Mouse (Mus musculus): Measurements from ENCODE around the gene Slf1.
"Not testable (repeated sequence)": the region's sequence is repeated elsewhere in the genome, so short reads cannot be mapped to it uniquely, and the experiment has no call there.

The Slf1 gene

GRCm38 (mm10) chr13:77134931-77135620 lies at the start of gene Slf1, which contains the start of gene 2210408I21Rik:
TSS of gene Slf1 (minus strand) at chr13:77135473.
TSS of gene 2210408I21Rik (plus strand) at chr13:77135540.
- peak; percentile 84 for DNase-seq (ENCODE audit: low read depth, low spot score)

DNA sequence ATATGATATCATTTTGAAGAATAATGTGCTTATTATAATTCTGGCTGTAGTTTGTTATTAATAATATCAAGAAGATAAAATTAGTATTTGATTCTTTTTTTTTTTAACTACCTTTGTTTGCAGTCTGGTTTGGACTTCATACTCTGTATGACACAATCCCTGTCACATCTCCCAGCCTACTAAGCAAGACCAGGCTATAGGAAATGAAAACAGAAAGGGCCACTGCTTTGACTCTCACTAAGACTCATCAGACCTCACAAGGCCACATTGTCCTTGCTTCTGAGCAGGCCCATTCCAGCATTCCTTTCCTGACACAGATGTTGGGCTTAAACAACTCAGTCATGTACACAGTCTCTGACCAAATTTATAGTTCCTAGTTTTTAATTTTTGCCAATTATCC lies 42.7 kb upstream of the Slf1 start:
- DNase-seq (ENCODE audit: low read depth, low spot score), result no peak

- no peak for DNase-seq (ENCODE audit: low read depth, low spot score)
Measured at GRCm38 (mm10) chr13:77140890-77141289, 5.6 kb upstream of the Slf1 start.

- DNase-seq (ENCODE audit: low read depth, low spot score), result no peak
Measured at GRCm38 (mm10) chr13:77135621-77135981, 328 bp upstream of the Slf1 start.

- no peak for DNase-seq (ENCODE audit: low read depth, low spot score)
Measured at GRCm38 (mm10) chr13:77131132-77131531, 4.1 kb downstream of the Slf1 start.

GRCm38 (mm10) chr13:77128240-77128639 lies 7.0 kb downstream of the Slf1 start:
- DNase-seq (ENCODE audit: low read depth, low spot score), result no peak

- no peak for DNase-seq (ENCODE audit: low read depth, low spot score)
Measured at GRCm38 (mm10) chr13:77125159-77125558, 10.1 kb downstream of the Slf1 start.

GRCm38 (mm10) chr13:77118695-77119094 lies 16.6 kb downstream of the Slf1 start:
- DNase-seq (ENCODE audit: low read depth, low spot score), result no peak

GRCm38 (mm10) chr13:77107734-77108133 lies 27.5 kb downstream of the Slf1 start:
- DNase-seq (ENCODE audit: low read depth, low spot score), result no peak

- not testable (repeated sequence) for DNase-seq (ENCODE audit: low read depth, low spot score)
Measured at GRCm38 (mm10) chr13:77092876-77093275, 42.4 kb downstream of the Slf1 start.

GRCm38 (mm10) chr13:77072030-77072429 lies 63.2 kb downstream of the Slf1 start:
- no peak for DNase-seq (ENCODE audit: low read depth, low spot score)

- no peak for DNase-seq (ENCODE audit: low read depth, low spot score)
Measured at GRCm38 (mm10) chr13:77068847-77069246, 66.4 kb downstream of the Slf1 start.

- DNase-seq (ENCODE audit: low read depth, low spot score), result no peak
Measured at GRCm38 (mm10) chr13:77063221-77063620, 72.1 kb downstream of the Slf1 start.

GRCm38 (mm10) chr13:77049736-77050135 lies 85.5 kb downstream of the Slf1 start:
- no peak for DNase-seq (ENCODE audit: low read depth, low spot score)

- no peak for DNase-seq (ENCODE audit: low read depth, low spot score)
Measured at GRCm38 (mm10) chr13:77048461-77048860, 86.8 kb downstream of the Slf1 start.

DNA sequence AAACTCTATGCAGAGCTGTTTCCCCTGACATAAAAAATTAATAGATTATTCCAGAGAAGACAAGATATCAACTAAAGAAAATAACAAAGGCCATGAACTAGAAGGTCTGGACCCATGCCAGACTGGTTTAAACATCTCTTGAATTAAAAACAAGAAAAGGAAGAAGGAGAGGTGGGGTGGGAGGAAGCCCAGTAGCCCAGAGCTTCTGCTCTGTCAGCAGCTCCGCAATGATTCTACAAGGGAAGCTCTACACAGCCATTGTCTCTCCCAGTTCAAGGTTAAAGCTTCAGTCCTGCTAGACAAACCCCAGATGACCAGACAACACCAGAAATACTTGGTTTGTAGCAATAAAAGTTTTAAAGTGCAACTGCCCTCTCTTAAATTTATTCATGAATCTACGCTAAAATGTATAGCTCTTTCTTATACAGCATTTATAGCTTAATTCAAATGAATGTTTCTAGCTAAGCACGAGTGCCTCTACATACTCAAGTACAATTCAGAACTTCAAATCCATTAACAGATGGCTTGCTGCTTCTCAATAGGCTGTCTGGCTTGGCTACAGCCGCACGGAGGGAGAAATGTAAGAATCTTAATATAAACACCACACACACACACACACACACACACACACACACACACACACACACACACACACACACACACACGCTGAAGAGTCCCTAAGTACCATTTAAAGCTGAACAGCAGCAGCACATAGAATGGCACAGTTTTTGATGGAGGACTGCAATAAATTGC lies 87.9 kb downstream of the Slf1 start:
- DNase-seq (ENCODE audit: low read depth, low spot score), result no peak

- DNase-seq (ENCODE audit: low read depth, low spot score), result no peak
Measured at GRCm38 (mm10) chr13:77046416-77046815, 88.9 kb downstream of the Slf1 start.

DNA sequence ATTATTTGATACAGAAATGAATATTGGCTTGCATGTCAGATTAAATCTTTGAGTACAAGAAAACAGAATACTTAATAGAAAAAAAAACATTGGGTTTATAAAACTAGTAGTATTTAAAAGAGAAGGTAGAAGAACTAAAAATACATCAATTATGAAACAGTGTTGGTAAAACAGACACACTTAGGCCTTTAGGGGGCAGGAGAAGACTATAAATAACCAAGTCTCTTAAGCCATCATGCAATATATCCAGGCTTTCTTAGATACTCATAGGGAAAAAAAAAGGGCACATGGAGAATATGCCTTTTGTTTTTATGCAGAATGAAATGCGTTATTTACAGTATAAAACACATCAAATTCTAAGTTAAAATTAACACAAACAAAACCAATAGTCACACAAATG lies 89.9 kb downstream of the Slf1 start:
- no peak for DNase-seq (ENCODE audit: low read depth, low spot score)

DNA sequence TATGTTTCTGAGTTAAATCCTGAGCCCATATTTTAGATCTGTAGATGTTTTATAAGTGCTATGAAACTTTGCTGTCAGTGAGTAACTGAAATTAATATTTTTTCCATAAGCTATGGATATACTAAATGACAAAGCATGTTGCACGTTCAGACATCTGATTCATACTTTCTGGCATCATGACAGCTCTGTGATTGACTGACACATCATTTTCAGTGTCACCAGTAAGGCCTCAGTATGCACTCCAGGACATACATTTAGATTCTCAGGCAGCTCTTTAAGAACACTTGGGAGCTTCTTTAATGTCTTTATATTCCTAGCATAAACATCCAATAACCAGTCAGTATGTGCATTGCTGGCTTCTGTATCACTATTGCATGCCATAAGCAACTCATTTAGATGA lies 91.9 kb downstream of the Slf1 start:
- DNase-seq (ENCODE audit: low read depth, low spot score), result no peak

DNA sequence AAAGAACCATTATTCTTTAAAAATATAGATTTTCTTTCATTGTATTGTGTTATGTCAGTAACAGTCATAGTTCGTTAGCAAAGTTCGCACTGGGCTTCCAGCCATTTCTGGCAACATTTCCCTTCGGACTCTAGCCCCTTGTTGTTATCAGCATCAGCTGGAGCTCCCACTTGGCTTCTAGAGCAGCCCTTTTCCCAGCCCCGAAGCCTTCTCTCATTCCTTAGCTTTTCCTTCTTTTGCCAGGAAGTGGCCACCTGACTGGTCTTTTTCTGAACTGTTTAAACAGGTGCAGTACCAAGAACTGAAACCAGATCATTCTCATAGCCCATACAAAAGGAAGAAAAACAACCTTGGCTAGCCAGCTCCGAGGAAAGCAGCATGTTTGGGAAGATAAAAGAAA lies 105.7 kb downstream of the Slf1 start:
- no peak for DNase-seq (ENCODE audit: low read depth, low spot score)

- no peak for DNase-seq (ENCODE audit: low read depth, low spot score)
Measured at GRCm38 (mm10) chr13:77018851-77019250, 116.4 kb downstream of the Slf1 start.

GRCm38 (mm10) chr13:77003684-77004083 lies 131.6 kb downstream of the Slf1 start:
- DNase-seq (ENCODE audit: low read depth, low spot score), result no peak

GRCm38 (mm10) chr13:77002628-77003027 lies 132.6 kb downstream of the Slf1 start:
- DNase-seq (ENCODE audit: low read depth, low spot score), result no peak
